Mouse (Mus musculus): Measurements from ENCODE around the gene Spata18. TPM values are rescaled to one million over a fixed set of nuclear protein-coding genes. Genes with fewer than 3 reads are reported as not detected.

The Spata18 gene
- polyA plus RNA-seq, 1 experiment from 2014 or later: 0.22 TPM

GRCm38 (mm10) chr5:73675604-73676003 lies 24.4 kb downstream of the Spata18 start:
- Histone ChIP-seq H3K27ac (replicated peaks) (no peak overlapping the region), H3K4me3 (no peak overlapping the region), H3K4me2 (no peak overlapping the region), H3K27me3 (no peaks in the 10 kb centered on the region), H3K4me1 (replicated peaks) (no peaks in the 10 kb centered on the region), H3K9me3 (no peaks in the 10 kb centered on the region), H3K36me3 (no peaks in the 10 kb centered on the region), H3K9ac (no peak overlapping the region)
- no peak for ATAC-seq (ENCODE audit: low read depth)
- WGBS: 88% methylated on average over 3 of the region's 3 CpGs

DNA sequence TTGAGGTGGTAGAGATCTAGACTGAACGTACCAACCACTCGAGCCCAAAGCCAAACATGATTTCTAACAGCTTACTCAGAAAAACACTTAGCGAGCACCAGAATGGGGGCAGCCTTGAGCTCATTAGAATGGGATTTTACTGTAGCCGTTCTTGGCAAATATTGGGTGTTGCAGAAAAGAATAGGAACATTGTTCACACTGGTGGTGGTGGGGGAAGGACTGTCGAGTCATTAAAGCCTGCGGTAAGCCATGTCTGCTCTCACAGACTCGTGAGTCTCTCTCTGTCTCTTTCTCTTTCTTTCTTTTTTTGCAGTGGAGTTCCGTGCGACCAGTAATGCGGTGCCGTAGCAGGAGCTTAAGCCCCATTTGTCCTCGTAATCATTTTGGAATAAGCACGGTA lies 25.4 kb downstream of the Spata18 start:
- Histone ChIP-seq H3K9ac (no peak overlapping the region), H3K4me3 (no peak overlapping the region), H3K4me1 (replicated peaks) (no peaks in the 10 kb centered on the region), H3K4me2 (no peak overlapping the region), H3K36me3 (no peaks in the 10 kb centered on the region), H3K27me3 (no peaks in the 10 kb centered on the region), H3K27ac (replicated peaks) (no peak overlapping the region), H3K9me3 (no peaks in the 10 kb centered on the region)
- ATAC-seq (ENCODE audit: low read depth): no peak
- 64% methylated on average over 13 of the region's 13 CpGs for WGBS

DNA sequence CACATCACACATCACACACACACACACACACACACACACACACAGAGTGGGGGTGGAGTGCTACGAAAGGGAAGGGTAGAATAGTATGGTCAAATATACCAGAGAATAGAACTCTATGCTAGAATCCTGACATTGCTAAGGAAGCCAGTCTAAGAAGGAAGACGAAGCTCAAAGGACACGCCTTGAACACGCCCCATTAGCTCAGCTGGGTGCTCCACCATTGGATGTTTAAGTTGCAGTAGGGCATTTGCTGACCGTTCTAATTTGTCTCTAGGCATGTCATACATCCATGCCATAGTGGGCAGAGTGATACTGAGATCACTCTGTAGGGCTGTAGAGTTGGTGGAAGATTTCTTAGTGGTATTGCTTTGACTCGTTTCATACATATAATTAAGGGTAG lies 32.0 kb downstream of the Spata18 start:
- Histone ChIP-seq H3K27me3 (no peaks in the 10 kb centered on the region; the same call in 1 of the 2 replicates), H3K9ac (no peak overlapping the region), H3K9me3 (no peaks in the 10 kb centered on the region), H3K27ac (replicated peaks) (no peak overlapping the region), H3K36me3 (no peaks in the 10 kb centered on the region), H3K4me3 (no peak overlapping the region), H3K4me1 (replicated peaks) (no peaks in the 10 kb centered on the region), H3K4me2 (no peak overlapping the region)
- no peak for ATAC-seq (ENCODE audit: low read depth)
- 86% methylated on average over 6 of the region's 6 CpGs for WGBS

GRCm38 (mm10) chr5:73683706-73684409 lies 32.7 kb downstream of the Spata18 start:
- Histone ChIP-seq H3K4me3 (no peak overlapping the region), H3K4me1 (replicated peaks) (no peaks in the 10 kb centered on the region), H3K27me3 (no peaks in the 10 kb centered on the region; the same call in 1 of the 2 replicates), H3K9me3 (no peaks in the 10 kb centered on the region), H3K9ac (no peak overlapping the region), H3K36me3 (no peaks in the 10 kb centered on the region), H3K4me2 (no peak overlapping the region), H3K27ac (replicated peaks) (no peak overlapping the region)
- WGBS: 50% methylated on average over 9 of the region's 9 CpGs
- no peak for ATAC-seq (ENCODE audit: low read depth)

DNA sequence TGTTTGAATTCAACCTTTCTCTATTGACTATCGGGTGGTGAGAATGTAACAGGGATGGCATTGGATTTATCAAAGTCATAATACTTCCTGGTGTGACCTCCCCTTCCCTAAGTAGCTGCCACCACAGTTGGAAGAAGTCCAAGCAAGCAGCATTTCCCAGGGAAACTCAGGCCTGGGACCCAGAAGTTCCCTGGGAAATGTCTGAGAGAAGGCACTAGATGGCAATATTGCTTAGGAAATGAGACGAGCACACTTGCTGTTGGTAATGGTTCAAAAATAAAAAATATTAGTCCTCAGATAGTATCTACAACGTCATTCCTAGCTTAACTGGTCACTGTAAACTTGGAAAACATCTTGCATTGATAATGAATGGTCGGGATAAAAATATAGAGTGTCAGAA lies 35.0 kb downstream of the Spata18 start:
- 31% methylated on average over 4 of the region's 4 CpGs for WGBS

DNA sequence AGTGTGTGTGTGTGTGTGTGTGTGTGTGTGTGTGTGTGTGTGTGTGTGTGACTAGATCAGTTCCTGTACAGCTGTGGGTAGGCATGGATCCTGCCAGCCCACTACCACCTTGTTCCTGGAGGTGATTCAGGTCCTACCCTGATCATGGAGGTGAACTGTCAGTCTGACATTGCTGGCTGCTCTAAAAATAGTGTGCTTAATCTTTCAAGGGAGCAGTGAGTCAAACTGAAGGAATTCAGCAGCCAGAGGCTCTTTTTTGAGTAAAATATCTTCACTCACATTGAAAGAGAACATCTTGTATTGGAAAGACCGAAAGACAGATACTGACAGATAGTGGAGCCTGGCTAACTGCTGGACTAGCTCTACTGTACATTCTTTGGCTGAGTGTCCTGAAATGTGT lies 37.4 kb downstream of the Spata18 start:
- no peak overlapping the region for H3K27ac ChIP-seq (replicated peaks)
- no peak overlapping the region for H3K4me3 ChIP-seq
- WGBS: 93% methylated on average over 1 of the region's 1 CpGs
- H3K36me3 ChIP-seq: no peaks in the 10 kb centered on the region
- no peaks in the 10 kb centered on the region; the same call in 1 of the 2 replicates for H3K27me3 ChIP-seq
- ATAC-seq (ENCODE audit: low read depth): no peak
- H3K4me1 ChIP-seq (replicated peaks): no peaks in the 10 kb centered on the region
- H3K9me3 ChIP-seq: no peaks in the 10 kb centered on the region
- H3K4me2 ChIP-seq: no peak overlapping the region
- H3K9ac ChIP-seq: no peak overlapping the region

More for the DNA sequence above, 35.0 kb downstream of the Spata18 start:
- H3K4me3 ChIP-seq: no peak overlapping the region
- H3K36me3 ChIP-seq: no peaks in the 10 kb centered on the region
- no peak for ATAC-seq (ENCODE audit: low read depth)
- H3K4me1 ChIP-seq (replicated peaks): no peaks in the 10 kb centered on the region
- no peaks in the 10 kb centered on the region; the same call in 1 of the 2 replicates for H3K27me3 ChIP-seq
- H3K9me3 ChIP-seq: no peaks in the 10 kb centered on the region
- H3K9ac ChIP-seq: no peak overlapping the region
- H3K27ac ChIP-seq (replicated peaks): no peak overlapping the region
- no peak overlapping the region for H3K4me2 ChIP-seq

DNA sequence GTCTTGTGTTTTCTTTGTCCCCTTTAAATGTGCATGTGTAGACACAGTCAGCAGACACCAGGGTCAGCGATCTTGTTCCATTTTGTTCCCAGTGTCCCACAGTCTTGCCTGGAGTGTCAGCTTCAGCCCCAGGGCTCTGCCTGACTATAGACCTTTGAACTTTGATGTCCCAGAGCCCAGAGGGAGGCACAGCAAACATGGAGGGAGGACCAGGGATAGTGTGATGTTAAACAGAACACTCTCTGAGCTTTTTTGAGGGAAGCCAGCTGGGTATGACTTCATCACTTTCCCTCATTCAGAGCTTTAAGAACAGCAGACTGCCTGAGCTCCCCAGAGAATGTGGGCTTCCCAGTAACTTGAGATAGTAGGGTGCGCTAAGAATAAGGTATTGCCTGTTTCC lies 39.0 kb downstream of the Spata18 start:
- no peak for ATAC-seq (ENCODE audit: low read depth)
- WGBS: 53% methylated on average over 2 of the region's 2 CpGs

DNA sequence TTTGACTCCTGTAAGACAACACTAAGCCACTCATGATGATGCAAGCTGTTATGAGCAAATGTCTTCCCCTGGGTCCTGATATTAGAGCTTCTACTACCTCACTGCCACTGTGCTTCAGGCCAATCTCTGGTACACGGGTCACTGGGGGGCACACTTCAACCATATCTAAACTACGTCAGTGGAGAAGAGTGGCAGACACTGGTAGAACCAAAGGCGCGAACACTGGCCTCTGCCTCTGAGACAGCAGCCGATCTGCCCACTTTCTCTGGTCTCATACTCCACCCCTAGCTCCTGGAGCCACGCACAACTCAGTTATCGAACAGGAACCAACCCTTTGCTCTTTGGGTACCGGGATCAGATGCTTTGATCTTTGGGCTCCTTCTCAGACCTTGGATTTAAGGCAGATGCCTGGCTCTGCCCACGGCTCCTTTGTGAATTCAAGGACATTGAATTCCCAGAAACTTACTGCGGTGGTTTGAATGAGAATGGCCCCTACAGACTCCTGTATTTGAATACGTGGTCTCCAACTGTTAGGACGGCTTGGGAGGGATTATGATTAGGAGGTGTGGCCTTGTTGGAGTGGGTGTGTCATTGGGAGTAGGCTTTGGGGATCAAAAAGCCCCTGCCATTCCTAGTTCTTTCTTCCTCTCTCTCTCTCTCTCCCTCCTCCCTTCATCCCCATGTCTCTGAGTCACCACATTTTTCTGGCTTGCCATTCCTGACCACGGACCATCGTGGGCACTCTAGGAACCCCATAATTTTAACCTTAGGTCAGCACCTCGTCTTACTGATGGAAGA lies 40.7 kb downstream of the Spata18 start:
- no peak overlapping the region for H3K9ac ChIP-seq
- no peak for ATAC-seq (ENCODE audit: low read depth)
- H3K36me3 ChIP-seq: no peaks in the 10 kb centered on the region
- H3K4me3 ChIP-seq: no peak overlapping the region
- 39% methylated on average over 15 of the region's 15 CpGs for WGBS
- no peaks in the 10 kb centered on the region for H3K9me3 ChIP-seq
- H3K27ac ChIP-seq (replicated peaks): no peak overlapping the region
- H3K27me3 ChIP-seq: no peaks in the 10 kb centered on the region; the same call in 1 of the 2 replicates
- no peaks in the 10 kb centered on the region for H3K4me1 ChIP-seq (replicated peaks)
- no peak overlapping the region for H3K4me2 ChIP-seq

More for the DNA sequence above, 39.0 kb downstream of the Spata18 start:
- Histone ChIP-seq H3K9ac (no peak overlapping the region), H3K4me3 (no peak overlapping the region), H3K36me3 (no peaks in the 10 kb centered on the region), H3K4me2 (no peak overlapping the region), H3K4me1 (replicated peaks) (no peaks in the 10 kb centered on the region), H3K9me3 (no peaks in the 10 kb centered on the region), H3K27ac (replicated peaks) (no peak overlapping the region), H3K27me3 (no peaks in the 10 kb centered on the region; the same call in 1 of the 2 replicates)

GRCm38 (mm10) chr5:73693778-73694177 lies 42.6 kb downstream of the Spata18 start:
- WGBS: 86% methylated on average over 1 of the region's 1 CpGs
- Histone ChIP-seq H3K4me2 (no peak overlapping the region), H3K9me3 (no peaks in the 10 kb centered on the region), H3K9ac (no peak overlapping the region), H3K4me1 (replicated peaks) (no peaks in the 10 kb centered on the region), H3K4me3 (no peak overlapping the region), H3K36me3 (no peaks in the 10 kb centered on the region), H3K27ac (replicated peaks) (no peak overlapping the region), H3K27me3 (no peaks in the 10 kb centered on the region)
- no peak for ATAC-seq (ENCODE audit: low read depth)

GRCm38 (mm10) chr5:73694254-73695015 lies 43.3 kb downstream of the Spata18 start:
- no peak for ATAC-seq (ENCODE audit: low read depth)
- H3K27me3 ChIP-seq: no peaks in the 10 kb centered on the region
- H3K4me1 ChIP-seq (replicated peaks): no peaks in the 10 kb centered on the region
- no peak overlapping the region for H3K4me2 ChIP-seq
- no peaks in the 10 kb centered on the region for H3K36me3 ChIP-seq
- H3K4me3 ChIP-seq: no peak overlapping the region
- no peak overlapping the region for H3K27ac ChIP-seq (replicated peaks)
- no peak overlapping the region for H3K9ac ChIP-seq
- no peaks in the 10 kb centered on the region for H3K9me3 ChIP-seq
- WGBS: 83% methylated on average over 4 of the region's 4 CpGs

DNA sequence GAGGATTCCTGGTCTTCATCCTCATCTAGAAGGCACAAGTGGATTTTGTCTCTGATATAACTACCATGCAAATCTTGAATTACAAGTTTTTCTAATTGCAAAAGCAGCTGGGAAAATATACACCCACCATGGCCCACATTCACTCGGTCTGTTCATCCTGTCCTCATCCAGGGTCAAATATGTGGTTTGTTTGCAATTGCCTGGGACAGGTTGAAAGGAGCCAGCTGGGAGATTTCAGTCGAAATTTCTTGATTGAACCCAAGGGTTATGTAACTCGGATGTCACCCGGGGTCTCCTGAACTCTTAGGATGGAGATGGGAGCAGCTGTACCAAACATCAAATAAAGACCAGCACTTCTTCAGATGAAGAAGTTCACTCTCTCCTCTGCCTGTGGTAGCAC lies 46.5 kb downstream of the Spata18 start:
- Histone ChIP-seq H3K4me2 (no peak overlapping the region), H3K27ac (replicated peaks) (no peak overlapping the region), H3K4me1 (replicated peaks) (no peaks in the 10 kb centered on the region), H3K9ac (no peak overlapping the region), H3K27me3 (no peaks in the 10 kb centered on the region), H3K4me3 (no peak overlapping the region), H3K36me3 (no peaks in the 10 kb centered on the region), H3K9me3 (no peaks in the 10 kb centered on the region)
- 83% methylated on average over 4 of the region's 4 CpGs for WGBS
- no peak for ATAC-seq (ENCODE audit: low read depth)
